9 mouse cellular contexts compared by ENCODE assay signal in the genomic region with DNA sequence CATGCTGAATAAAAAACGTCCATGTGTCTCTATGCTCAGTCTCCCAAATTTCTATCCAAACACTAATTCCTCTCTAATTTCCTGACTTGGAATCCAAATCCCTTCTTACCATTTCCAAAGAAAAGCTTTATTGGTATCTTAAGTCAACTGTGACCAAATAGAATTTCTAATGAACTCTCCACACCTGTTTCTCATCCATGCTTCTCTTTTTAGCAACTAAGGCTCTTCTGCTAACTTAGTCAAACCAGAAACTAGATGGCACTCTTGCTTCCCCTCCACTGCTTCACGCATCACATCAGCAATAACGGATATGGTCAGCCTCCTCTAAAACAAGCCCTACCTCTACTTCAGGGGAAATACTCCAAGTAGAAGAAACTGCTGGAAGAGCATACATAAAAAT. TPM values are rescaled to one million over a fixed set of nuclear protein-coding genes. Genes with fewer than 3 reads are reported as not detected.
A peak's percentile ranks its signal among the peaks of the same experiment; 100 is the strongest.
DNase-seq lines count a peak whose midpoint lies in the region; ATAC-seq and TF ChIP-seq lines count a peak whose summit lies in the region.
"Had no signal": no experiment of that assay in that cellular context is flagged by ENCODE, and none has a peak within 500 bp of the region (broad histone marks: within the 10 kb centered on the region; RNA-seq: fewer than 3 reads in every experiment).

No protein-coding gene starts in this region.

- no peak overlapping the region for H3K4me3 ChIP-seq in hindbrain, postnatal 0 days (ENCODE audit: low read length)
- no peak overlapping the region for H3K4me3 ChIP-seq in hindbrain, embryonic 13.5 days
- H3K4me3 ChIP-seq in MEL (ENCODE audit: control insufficient read depth in 1 of 2, insufficient read depth in 1 of 2, low read depth in 2 of 2, low read length in 2 of 2): no peak overlapping the region
- H3K4me3 ChIP-seq: liver, embryonic 15.5 days; stomach, embryonic 15.5 days had no signal

- TF ChIP-seq POLR2A in MEL (IDR thresholded peaks at IDR 0.05; ENCODE audit: control insufficient read depth in 1 of 2, insufficient read depth in 1 of 2, low read depth in 1 of 2, low read length in 2 of 2, poor library complexity in 1 of 2): no peak

- H3K9ac ChIP-seq in hindbrain, postnatal 0 days (replicated peaks; ENCODE audit: low read length): no peak overlapping the region
- no peak overlapping the region for H3K9ac ChIP-seq in hindbrain, embryonic 13.5 days
- no peak overlapping the region for H3K9ac ChIP-seq in MEL (ENCODE audit: control insufficient read depth, low read depth, low read length, poor library complexity, severe bottlenecking)
- H3K9ac ChIP-seq: liver, embryonic 15.5 days; stomach, embryonic 15.5 days had no signal

- H3K79me2 ChIP-seq in MEL (ENCODE audit: control insufficient read depth, insufficient read depth, low read length, poor library complexity): peaks cover 4% of the 10 kb centered on the region

- 40% methylated on average over 3 of the region's 3 CpGs for WGBS in hindbrain, postnatal 0 days
- WGBS in hindbrain, embryonic 13.5 days: 60% methylated on average over 3 of the region's 3 CpGs

- no peak for TF ChIP-seq EP300 in MEL (IDR thresholded peaks at IDR 0.05; ENCODE audit: low read depth in 1 of 2, low read length in 2 of 2)

- H3K36me3 ChIP-seq in hindbrain, postnatal 0 days (ENCODE audit: insufficient read depth, low read length): no peaks in the 10 kb centered on the region
- H3K36me3 ChIP-seq in hindbrain, embryonic 13.5 days: no peaks in the 10 kb centered on the region
- peaks cover 0 to 2% of the 10 kb centered on the region in 2 experiments for H3K36me3 ChIP-seq in MEL (ENCODE audit: control insufficient read depth in 1 of 2, insufficient read depth in 2 of 2, low read length in 2 of 2)
- H3K36me3 ChIP-seq: liver, embryonic 15.5 days; stomach, embryonic 15.5 days had no signal

- TF ChIP-seq CTCF in hindbrain, postnatal 0 days (IDR thresholded peaks at IDR 0.05; ENCODE audit: low read depth): peak; percentile 22; the same call in 1 of the 2 replicates
- TF ChIP-seq CTCF in MEL (IDR thresholded peaks at IDR 0.05 in 2 of 3, conservative IDR thresholded peaks at IDR 0.05 in 1 of 3; ENCODE audit: control insufficient read depth in 1 of 3, insufficient read depth in 1 of 3, low read depth in 2 of 3, low read length in 3 of 3, poor library complexity in 1 of 3, severe bottlenecking in 1 of 3): peak in 1 of 3 experiments; percentile 49; a peak in 2 of 6 replicates

- peak; percentile 34 for TF ChIP-seq RAD21 in MEL (IDR thresholded peaks at IDR 0.05; ENCODE audit: low read depth, low read length)

- H3K4me1 ChIP-seq in hindbrain, postnatal 0 days (ENCODE audit: insufficient read depth, low read length): no peaks in the 10 kb centered on the region
- no peaks in the 10 kb centered on the region for H3K4me1 ChIP-seq in hindbrain, embryonic 13.5 days (replicated peaks)
- H3K4me1 ChIP-seq in MEL (ENCODE audit: control insufficient read depth in 1 of 2, insufficient read depth in 2 of 2, low read length in 2 of 2): peaks cover 0 to 2% of the 10 kb centered on the region in 2 experiments; a peak in 1 of 4 replicates

- no peak for DNase-seq in hindbrain, postnatal 0 days (ENCODE audit: low spot score)
- DNase-seq in A20 (ENCODE audit: low read depth, low spot score) (peak; percentile 82), MEL (ENCODE audit: low read depth, low spot score) (peak; percentile 38)
- no peak for DNase-seq in layer of hippocampus, postnatal 14 days (ENCODE audit: low spot score in 2 of 2)
- DNase-seq in kidney, adult 8-10 months: no peak

- H3K4me2 ChIP-seq in hindbrain, postnatal 0 days (ENCODE audit: low read depth, low read length): no peak overlapping the region
- no peak overlapping the region for H3K4me2 ChIP-seq in hindbrain, embryonic 13.5 days
- H3K4me2 ChIP-seq: liver, embryonic 15.5 days; stomach, embryonic 15.5 days had no signal

- no peaks in the 10 kb centered on the region for H3K9me3 ChIP-seq in hindbrain, postnatal 0 days (ENCODE audit: low read length)
- no peaks in the 10 kb centered on the region for H3K9me3 ChIP-seq in hindbrain, embryonic 13.5 days
- H3K9me3 ChIP-seq in MEL (replicated peaks; ENCODE audit: insufficient read depth, low read length): no peaks in the 10 kb centered on the region
- H3K9me3 ChIP-seq: liver, embryonic 15.5 days; stomach, embryonic 15.5 days had no signal

- ATAC-seq in hindbrain, postnatal 0 days: no peak
- no peak for ATAC-seq in hindbrain, embryonic 13.5 days (ENCODE audit: low FRiP score)
- peak; percentile 48 for ATAC-seq in inflammation-experienced regulatory T-cells, adult 6 months

- no peaks in the 10 kb centered on the region for H3K27me3 ChIP-seq in hindbrain, postnatal 0 days (ENCODE audit: insufficient read depth, low read length)
- no peaks in the 10 kb centered on the region for H3K27me3 ChIP-seq in hindbrain, embryonic 13.5 days
- H3K27me3 ChIP-seq in MEL (ENCODE audit: control insufficient read depth in 1 of 2, insufficient read depth in 2 of 2, low read length in 2 of 2): no peaks in the 10 kb centered on the region
- H3K27me3 ChIP-seq: liver, embryonic 15.5 days; stomach, embryonic 15.5 days had no signal

- H3K27ac ChIP-seq in hindbrain, postnatal 0 days: no peak overlapping the region
- H3K27ac ChIP-seq in hindbrain, embryonic 13.5 days: no peak overlapping the region
- no peak overlapping the region for H3K27ac ChIP-seq in MEL (ENCODE audit: control insufficient read depth, low read depth, low read length)
- H3K27ac ChIP-seq: liver, embryonic 15.5 days; stomach, embryonic 15.5 days had no signal

TF ChIP-seq in MEL, 35 proteins besides CTCF, POLR2A, EP300 and RAD21:
- no peak for TF ChIP-seq KAT2A (conservative IDR thresholded peaks at IDR 0.05; ENCODE audit: low read depth, low read length)
- TF ChIP-seq SMC3 (IDR thresholded peaks at IDR 0.05; ENCODE audit: low read depth, low read length): peak; percentile 56

RNA-seq across cellular contexts. Expression of a gene that starts 49.0 kb away (rescaled TPM):
- 70.5 and 78.7 TPM in 2 replicates for total RNA-seq in hindbrain, postnatal 0 days (2014; rRNA removed)
- 24.3 and 28.5 TPM in 2 replicates for polyA plus RNA-seq in hindbrain, postnatal 0 days (2015; fragmentation: Nextera tagmentation; extraction: Ambion mirVana)
- 26.4 and 27.6 TPM in 2 replicates for polyA plus RNA-seq in hindbrain, embryonic 13.5 days (2015; fragmentation: Nextera tagmentation; extraction: Ambion mirVana)
- 24.0 and 26.2 TPM in 2 replicates for total RNA-seq in MEL (2012; rRNA removed)
- polyA plus RNA-seq in MEL (2012; ENCODE audit: insufficient read depth in 1 of 2, insufficient read length in 2 of 2, low read depth in 1 of 2, low replicate concordance in 2 of 2, missing spikeins in 1 of 2): 10 to 100 TPM in 1 of 2 experiments, not detected in 1; 24.1 TPM
- polyA plus RNA-seq in inflammation-experienced regulatory T-cells, adult 6 months (2017; shearing (Covaris generic)): 100 to 1,000 TPM; 237 to 400 (median 301) TPM
- total RNA-seq in layer of hippocampus, postnatal 14 days (2021): 100 to 1,000 TPM; 215 to 218 TPM

Comparison
In these comparisons a context has a peak if more than half of its experiments do, and no peak if none do; other contexts are left out.
1. DNase-seq: peak in A20 (single experiment) and MEL (single experiment); none in hindbrain, postnatal 0 days (single experiment), layer of hippocampus, postnatal 14 days (0 of 2) and kidney, adult 8-10 months (0 of 2).